Mouse (Mus musculus) megakaryocyte-erythroid progenitor cell, adult 5-6 weeks (primary cell): ENCODE measurements at regions not wholly inside any gene's neighbourhood (a gene's known extent, or its start where the extent isn't known, plus 50 kb on each side); places are given as distances from the start of the nearest gene placed in this dataset.

Source experiments
- ATAC-seq: replicated peaks from 2 replicates; pipeline ENCODE4 v1.8.0; 2016; ENCODE audit warnings: mild to moderate bottlenecking, inconsistent platforms; ENCODE audit not compliant: severe bottlenecking, poor library complexity, low FRiP score, low TSS enrichment

- no peak for ATAC-seq
Observed at GRCm38 (mm10) chr5:133940030-133940429, 159.5 kb upstream of the Castor2 start.

GRCm38 (mm10) chr5:133937967-133938918, 161.3 kb upstream of the Castor2 start:
- no peak for ATAC-seq

- ATAC-seq: no peak
Observed at GRCm38 (mm10) chr5:133935451-133935850, 164.1 kb upstream of the Castor2 start.

- no peak for ATAC-seq
Observed at GRCm38 (mm10) chr5:133935006-133935405, 164.5 kb upstream of the Castor2 start.

GRCm38 (mm10) chr5:133930101-133930500, 169.4 kb upstream of the Castor2 start:
- ATAC-seq: no peak

- no peak for ATAC-seq
Observed at GRCm38 (mm10) chr5:133927054-133927453, 172.5 kb upstream of the Castor2 start.

- ATAC-seq: no peak
Observed at GRCm38 (mm10) chr5:133925184-133925900, 174.2 kb upstream of the Castor2 start.

GRCm38 (mm10) chr5:133922181-133922580, 177.3 kb upstream of the Castor2 start:
- ATAC-seq: no peak

- no peak for ATAC-seq
Observed at GRCm38 (mm10) chr5:133915734-133916550, 183.6 kb upstream of the Castor2 start.

GRCm38 (mm10) chr5:133907442-133907841, 192.1 kb upstream of the Castor2 start:
- no peak for ATAC-seq

GRCm38 (mm10) chr5:133898025-133898598, 201.4 kb upstream of the Castor2 start:
- no peak for ATAC-seq

- ATAC-seq: no peak
Observed at GRCm38 (mm10) chr5:133890728-133891127, 208.8 kb upstream of the Castor2 start.

GRCm38 (mm10) chr5:133889841-133890240, 209.7 kb upstream of the Castor2 start:
- no peak for ATAC-seq

GRCm38 (mm10) chr5:133885507-133885906, 214.0 kb upstream of the Castor2 start:
- ATAC-seq: no peak

GRCm38 (mm10) chr5:133885016-133885415, 214.5 kb upstream of the Castor2 start:
- no peak for ATAC-seq

- ATAC-seq: no peak
Observed at GRCm38 (mm10) chr5:133884593-133884992, 214.9 kb upstream of the Castor2 start.

GRCm38 (mm10) chr5:133844483-133844882, 255.0 kb upstream of the Castor2 start:
- ATAC-seq: no peak

GRCm38 (mm10) chr5:133842059-133842706, 257.3 kb upstream of the Castor2 start:
- ATAC-seq: peak; percentile 78

- ATAC-seq: no peak
Observed at GRCm38 (mm10) chr5:133838286-133838685, 261.2 kb upstream of the Castor2 start.
